Mouse (Mus musculus) intestine, embryonic 16.5 days (tissue): ENCODE results near the gene Chd2. TPM values are rescaled to one million over a fixed set of nuclear protein-coding genes. Genes with fewer than 3 reads are reported as not detected.

Source experiments
- ATAC-seq: fragments of 200-750 bp; cut with Nextera tagmentation; 2 replicates; pipeline ENCODE4 v1.8.0; 2017; ENCODE audit warnings: moderate TSS enrichment, moderate library complexity
- H3K27ac ChIP-seq: fragments of 300-500 bp; sonication (generic); 2 replicates; pipeline ENCODE4 v1.5.1; 2014; ENCODE audit warnings: mild to moderate bottlenecking, low read length
- H3K27me3 ChIP-seq: fragments of 300-500 bp; sonication (generic); replicated peaks from 2 replicates; pipeline ENCODE4 v1.6.1; 2014; ENCODE audit warnings: low read length, control low read depth, mixed read lengths; ENCODE audit not compliant: control insufficient read depth, insufficient read depth
- H3K36me3 ChIP-seq: fragments of 300-500 bp; sonication (generic); 2 replicates; pipeline ENCODE4 v1.6.1; 2014; ENCODE audit warnings: low read length, control low read depth; ENCODE audit not compliant: control insufficient read depth, insufficient read depth
- H3K4me1 ChIP-seq: fragments of 300-500 bp; sonication (generic); 2 replicates; pipeline ENCODE4 v1.6.1; 2014; ENCODE audit warnings: low read length, control low read depth, mixed read lengths; ENCODE audit not compliant: control insufficient read depth, insufficient read depth
- H3K4me2 ChIP-seq: fragments of 300-500 bp; sonication (generic); 2 replicates; pipeline ENCODE4 v1.6.1; 2014; ENCODE audit warnings: low read depth, low read length, control low read depth
- H3K4me3 ChIP-seq: fragments of 300-500 bp; sonication (generic); 2 replicates; pipeline ENCODE4 v1.5.1; 2014; ENCODE audit warnings: mild to moderate bottlenecking, low read length
- H3K9ac ChIP-seq: fragments of 300-500 bp; sonication (generic); 2 replicates; pipeline ENCODE4 v1.6.1; 2014; ENCODE audit warnings: low read depth, low read length
- H3K9me3 ChIP-seq: fragments of 300-500 bp; sonication (generic); 2 replicates; pipeline ENCODE4 v1.6.1; 2016; ENCODE audit warnings: low read length, control low read depth; ENCODE audit not compliant: control insufficient read depth
- WGBS: fragments of 180-500 bp; shearing (Covaris S2); extraction: QIAGEN DNeasy Blood & Tissue Kit; methylation state at CpG from one replicate; pipeline ENCODE4 v1.1.7; 2014; 5-methylcytosine and 5-hydroxymethylcytosine counted together
- polyA plus RNA-seq: library from polyadenylated mRNA; unstranded; fragments of >200 nt; fragmentation: Nextera tagmentation; extraction: Ambion mirVana; gene quantifications from 2 replicates; pipeline ENCODE4 v1.2.1, GENCODE M21; 2015

Chd2 gene
- polyA plus RNA-seq, 1 experiment from 2014 or later = 40.1 TPM

- H3K27me3 ChIP-seq = no peaks in the 10 kb centered on the region
- no peak overlapping the region for H3K4me2 ChIP-seq
- H3K4me3 ChIP-seq = peak overlapping the region; percentile 100
- peaks cover 5% of the 10 kb centered on the region for H3K4me1 ChIP-seq
- peaks cover 2% of the 10 kb centered on the region; the same call in 1 of the 2 replicates for H3K36me3 ChIP-seq
- H3K9ac ChIP-seq = peak overlapping the region; percentile 100
- no peak for ATAC-seq
- under 1% methylated on average over 25 of the region's 25 CpGs for WGBS
- no peaks in the 10 kb centered on the region for H3K9me3 ChIP-seq
- peak overlapping the region; percentile 100 for H3K27ac ChIP-seq
Observed at GRCm38 (mm10) chr7:73556688-73557667, 15.3 kb upstream of the Chd2 start.

- H3K4me2 ChIP-seq = no peak overlapping the region
- 7% methylated on average over 4 of the region's 4 CpGs for WGBS
- H3K4me1 ChIP-seq = peaks cover 5% of the 10 kb centered on the region
- peaks cover 3% of the 10 kb centered on the region; the same call in 1 of the 2 replicates for H3K36me3 ChIP-seq
- H3K27me3 ChIP-seq = no peaks in the 10 kb centered on the region
- no peak for ATAC-seq
- H3K4me3 ChIP-seq = no peak overlapping the region
- no peak overlapping the region for H3K9ac ChIP-seq
- H3K9me3 ChIP-seq = no peaks in the 10 kb centered on the region
- no peak overlapping the region for H3K27ac ChIP-seq
Observed at GRCm38 (mm10) chr7:73555918-73556580, 14.4 kb upstream of the Chd2 start.

DNA sequence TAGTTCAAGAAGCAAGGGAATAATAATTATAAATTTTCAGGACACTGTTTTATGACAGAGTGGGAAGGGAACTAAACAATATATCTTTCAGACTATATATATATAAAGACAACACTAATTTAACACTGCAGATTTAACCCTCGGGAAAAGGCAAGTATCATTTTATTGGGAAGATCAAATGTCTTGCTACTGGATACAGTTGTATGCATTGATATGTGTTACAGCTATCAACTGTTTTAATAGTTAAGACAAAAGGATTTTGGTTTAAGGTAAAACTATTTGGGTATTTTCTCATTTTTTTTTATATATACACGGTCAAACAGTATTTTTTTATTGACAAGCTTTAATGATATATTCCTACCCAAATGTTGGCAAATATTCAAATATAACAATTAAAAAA, 13.2 kb upstream of the Chd2 start:
- no peak overlapping the region for H3K4me2 ChIP-seq
- H3K9ac ChIP-seq = no peak overlapping the region
- no peak overlapping the region for H3K4me3 ChIP-seq
- 22% methylated on average over 2 of the region's 2 CpGs for WGBS
- H3K9me3 ChIP-seq = no peaks in the 10 kb centered on the region
- no peak for ATAC-seq
- no peak overlapping the region for H3K27ac ChIP-seq
- H3K4me1 ChIP-seq = peaks cover 4% of the 10 kb centered on the region
- no peaks in the 10 kb centered on the region for H3K27me3 ChIP-seq
- H3K36me3 ChIP-seq = peaks cover 3% of the 10 kb centered on the region; the same call in 1 of the 2 replicates

GRCm38 (mm10) chr7:73553160-73553559, 11.5 kb upstream of the Chd2 start:
- ATAC-seq = no peak

GRCm38 (mm10) chr7:73552054-73552750, 10.6 kb upstream of the Chd2 start:
- H3K4me2 ChIP-seq = peak overlapping the region; percentile 48
- 64% methylated on average over 7 of the region's 7 CpGs for WGBS
- peak; percentile 34; the same call in 1 of the 2 replicates for ATAC-seq
- peaks cover 6% of the 10 kb centered on the region for H3K4me1 ChIP-seq
- peaks cover 3% of the 10 kb centered on the region for H3K36me3 ChIP-seq
- no peak overlapping the region for H3K27ac ChIP-seq
- no peak overlapping the region for H3K9ac ChIP-seq
- no peaks in the 10 kb centered on the region for H3K27me3 ChIP-seq
- H3K4me3 ChIP-seq = no peak overlapping the region
- H3K9me3 ChIP-seq = no peaks in the 10 kb centered on the region

More at GRCm38 (mm10) chr7:73553160-73553559, 11.5 kb upstream of the Chd2 start:
- 50% methylated on average over 2 of the region's 2 CpGs for WGBS
- Histone ChIP-seq H3K4me3 (no peak overlapping the region), H3K27me3 (no peaks in the 10 kb centered on the region), H3K9me3 (no peaks in the 10 kb centered on the region), H3K36me3 (peaks cover 3% of the 10 kb centered on the region), H3K27ac (no peak overlapping the region), H3K4me1 (peaks cover 3% of the 10 kb centered on the region; the same call in 1 of the 2 replicates), H3K9ac (no peak overlapping the region), H3K4me2 (no peak overlapping the region)

GRCm38 (mm10) chr7:73551370-73551769, 9.7 kb upstream of the Chd2 start:
- Histone ChIP-seq H3K4me1 (peaks cover 10% of the 10 kb centered on the region), H3K36me3 (peaks cover 3% of the 10 kb centered on the region), H3K4me2 (no peak overlapping the region), H3K27ac (no peak overlapping the region), H3K9ac (no peak overlapping the region), H3K4me3 (no peak overlapping the region), H3K9me3 (no peaks in the 10 kb centered on the region), H3K27me3 (no peaks in the 10 kb centered on the region)
- no peak for ATAC-seq

DNA sequence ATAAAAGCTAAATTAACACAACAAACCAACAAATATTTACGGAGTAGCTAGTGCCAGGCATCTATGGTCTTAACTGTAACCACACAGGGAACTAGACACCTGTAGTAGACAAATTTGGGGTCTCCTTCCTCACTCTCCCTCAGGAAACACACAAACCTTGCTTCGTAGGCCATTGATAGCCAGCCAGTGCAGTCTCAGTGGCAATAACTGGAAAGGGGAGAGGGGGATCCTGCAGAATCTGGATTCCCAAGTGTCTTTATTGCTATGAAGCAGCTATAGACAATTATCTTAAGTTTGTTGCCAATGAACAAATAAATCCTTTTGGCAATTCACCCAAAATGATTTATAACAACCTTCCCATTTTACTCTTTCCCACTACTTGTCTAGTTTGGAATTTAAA, 6.4 kb upstream of the Chd2 start:
- WGBS = 78% methylated on average over 2 of the region's 2 CpGs
- no peak overlapping the region for H3K4me2 ChIP-seq

GRCm38 (mm10) chr7:73546561-73547510, 5.2 kb upstream of the Chd2 start:
- WGBS = 57% methylated on average over 10 of the region's 10 CpGs
- H3K4me1 ChIP-seq = peaks cover 10% of the 10 kb centered on the region
- H3K4me3 ChIP-seq = no peak overlapping the region
- 0 out of 2 replicates have a peak overlapping the region, but pooled peaks have one; percentile 10 for H3K27ac ChIP-seq
- H3K27me3 ChIP-seq = no peaks in the 10 kb centered on the region
- peak overlapping the region; percentile 36; the same call in 1 of the 2 replicates for H3K9ac ChIP-seq
- no peaks in the 10 kb centered on the region for H3K9me3 ChIP-seq
- H3K36me3 ChIP-seq = no peaks in the 10 kb centered on the region; the same call in 1 of the 2 replicates
- peak; percentile 50 for ATAC-seq
- H3K4me2 ChIP-seq = peak overlapping the region; percentile 10; the same call in 1 of the 2 replicates

More for the DNA sequence above, 6.4 kb upstream of the Chd2 start:
- H3K9me3 ChIP-seq = no peaks in the 10 kb centered on the region
- ATAC-seq = no peak
- peaks cover 3% of the 10 kb centered on the region for H3K36me3 ChIP-seq
- peaks cover 10% of the 10 kb centered on the region for H3K4me1 ChIP-seq
- peak overlapping the region; percentile 51; the same call in 1 of the 2 replicates for H3K9ac ChIP-seq
- no peak overlapping the region for H3K4me3 ChIP-seq
- no peaks in the 10 kb centered on the region for H3K27me3 ChIP-seq
- no peak overlapping the region; the same call in 1 of the 2 replicates for H3K27ac ChIP-seq
